In genomic region chr9:62380351-62380750, GRCm38 (mm10) we compare ENCODE assay signal across 23 mouse cellular contexts. TPM values are rescaled to one million over a fixed set of nuclear protein-coding genes. Genes with fewer than 3 reads are reported as not detected.
DNase-seq lines count a peak whose midpoint lies in the region; ATAC-seq and TF ChIP-seq lines count a peak whose summit lies in the region.
"Had no signal": no experiment of that assay in that cellular context is flagged by ENCODE, and none has a peak within 500 bp of the region (broad histone marks: within the 10 kb centered on the region; RNA-seq: fewer than 3 reads in every experiment).

No protein-coding gene starts in this region.

- H3K36me3 ChIP-seq in heart, embryonic 10.5 days, result peaks cover 48% of the 10 kb centered on the region
- peaks cover 35% of the 10 kb centered on the region for H3K36me3 ChIP-seq in hindbrain, embryonic 15.5 days
- H3K36me3 ChIP-seq in hindbrain, postnatal 0 days (ENCODE audit: insufficient read depth, low read length), result peaks cover 26% of the 10 kb centered on the region; the same call in 1 of the 2 replicates
- H3K36me3 ChIP-seq in lung, postnatal 0 days (ENCODE audit: insufficient read depth, low read length), result peaks cover 10% of the 10 kb centered on the region
- H3K36me3 ChIP-seq in liver, embryonic 16.5 days (ENCODE audit: control insufficient read depth, insufficient read depth), result peaks cover 8% of the 10 kb centered on the region
- H3K36me3 ChIP-seq in forebrain, embryonic 12.5 days (replicated peaks), result peaks cover 54% of the 10 kb centered on the region

- intact Hi-C loops in heart, postnatal 25 days (cut with DNase I), result loop anchor here (5.0 kb wide), 1 partner anchor 38 kb away; the partner anchor contains the start of gene Anp32a

- no peak for TF ChIP-seq EP300 in lung, postnatal 0 days (IDR thresholded peaks at IDR 0.05)

- no peak overlapping the region for H3K4me2 ChIP-seq in hindbrain, embryonic 15.5 days
- no peak overlapping the region for H3K4me2 ChIP-seq in hindbrain, postnatal 0 days (ENCODE audit: low read depth, low read length)
- H3K4me2 ChIP-seq in lung, postnatal 0 days (replicated peaks; ENCODE audit: low read depth, low read length), result no peak overlapping the region
- no peak overlapping the region for H3K4me2 ChIP-seq in liver, embryonic 16.5 days (ENCODE audit: low read depth, low read length)
- H3K4me2 ChIP-seq in forebrain, embryonic 12.5 days, result no peak overlapping the region
- H3K4me2 ChIP-seq: embryonic facial prominence, embryonic 12.5 days; forebrain, embryonic 15.5 days; lung, embryonic 14.5 days; midbrain, embryonic 11.5 days; stomach, embryonic 15.5 days had no signal

- no peak for DNase-seq in heart, embryonic 10.5 days (ENCODE audit: low spot score)
- DNase-seq in heart, postnatal 25 days (ENCODE audit: low spot score), result no peak
- no peak for DNase-seq in hindbrain, postnatal 0 days (ENCODE audit: low spot score)
- no peak for DNase-seq in lung, postnatal 0 days (ENCODE audit: low spot score)
- DNase-seq in lung, postnatal 14 days, result no peak
- DNase-seq: adrenal gland, postnatal 36 days; cerebellum, adult 8-10 months; gastrocnemius, postnatal 14 days; kidney, adult 2 months; kidney, postnatal 36 days; layer of hippocampus, adult 9-11 months; lung, embryonic 14.5 days; retina, postnatal 1 day had no signal

- H3K9ac ChIP-seq in hindbrain, embryonic 15.5 days, result no peak overlapping the region
- H3K9ac ChIP-seq in hindbrain, postnatal 0 days (replicated peaks; ENCODE audit: low read length), result no peak overlapping the region
- no peak overlapping the region for H3K9ac ChIP-seq in lung, postnatal 0 days (replicated peaks; ENCODE audit: low read depth)
- no peak overlapping the region for H3K9ac ChIP-seq in liver, embryonic 16.5 days (ENCODE audit: low read depth, low read length)
- H3K9ac ChIP-seq in forebrain, embryonic 12.5 days, result no peak overlapping the region
- H3K9ac ChIP-seq: embryonic facial prominence, embryonic 12.5 days; forebrain, embryonic 15.5 days; lung, embryonic 14.5 days; stomach, embryonic 15.5 days had no signal

- H3K4me1 ChIP-seq in heart, embryonic 10.5 days, result peaks cover 24% of the 10 kb centered on the region
- H3K4me1 ChIP-seq in hindbrain, embryonic 15.5 days (replicated peaks), result peaks cover 12% of the 10 kb centered on the region; the same call in 1 of the 2 replicates
- no peaks in the 10 kb centered on the region for H3K4me1 ChIP-seq in hindbrain, postnatal 0 days (ENCODE audit: insufficient read depth, low read length)
- peaks cover 12% of the 10 kb centered on the region for H3K4me1 ChIP-seq in lung, postnatal 0 days (ENCODE audit: insufficient read depth, low read depth, low read length)
- peaks cover 18% of the 10 kb centered on the region for H3K4me1 ChIP-seq in liver, embryonic 16.5 days (ENCODE audit: control insufficient read depth, low read depth, low read length)
- peaks cover 4% of the 10 kb centered on the region; the same call in 1 of the 2 replicates for H3K4me1 ChIP-seq in forebrain, embryonic 12.5 days
- H3K4me1 ChIP-seq: embryonic facial prominence, embryonic 12.5 days had no signal

- ATAC-seq in hindbrain, embryonic 15.5 days (ENCODE audit: low FRiP score, low read depth), result 0 out of 2 replicates have a peak, but pooled peaks have one; percentile 23
- no peak for ATAC-seq in hindbrain, postnatal 0 days
- no peak for ATAC-seq in lung, postnatal 0 days
- ATAC-seq in liver, embryonic 16.5 days (ENCODE audit: low read depth), result peak; percentile 73
- ATAC-seq in forebrain, embryonic 12.5 days (ENCODE audit: low FRiP score), result no peak
- ATAC-seq: activated CD4-positive, CD25-positive, alpha-beta regulatory T cell, adult 4 months; forebrain, embryonic 15.5 days had no signal

- H3K27me3 ChIP-seq in heart, embryonic 10.5 days (ENCODE audit: insufficient read depth, poor library complexity, severe bottlenecking), result no peaks in the 10 kb centered on the region
- no peaks in the 10 kb centered on the region for H3K27me3 ChIP-seq in hindbrain, embryonic 15.5 days
- H3K27me3 ChIP-seq in hindbrain, postnatal 0 days (ENCODE audit: insufficient read depth, low read length), result no peaks in the 10 kb centered on the region
- H3K27me3 ChIP-seq in lung, postnatal 0 days (replicated peaks; ENCODE audit: insufficient read depth, low read length), result no peaks in the 10 kb centered on the region
- no peaks in the 10 kb centered on the region for H3K27me3 ChIP-seq in liver, embryonic 16.5 days (ENCODE audit: control insufficient read depth, insufficient read depth, low read depth, low read length)
- no peaks in the 10 kb centered on the region for H3K27me3 ChIP-seq in forebrain, embryonic 12.5 days
- H3K27me3 ChIP-seq: embryonic facial prominence, embryonic 12.5 days; forebrain, embryonic 15.5 days; stomach, embryonic 15.5 days had no signal

- H3K27ac ChIP-seq in heart, embryonic 10.5 days, result peak overlapping the region; percentile 48; the same call in 1 of the 2 replicates
- H3K27ac ChIP-seq in hindbrain, embryonic 15.5 days (replicated peaks), result no peak overlapping the region
- no peak overlapping the region for H3K27ac ChIP-seq in hindbrain, postnatal 0 days
- peak overlapping the region; percentile 77 for H3K27ac ChIP-seq in lung, postnatal 0 days (ENCODE audit: low read length)
- H3K27ac ChIP-seq in liver, embryonic 16.5 days (ENCODE audit: low read length), result peak overlapping the region; percentile 5; the same call in 1 of the 2 replicates
- H3K27ac ChIP-seq in forebrain, embryonic 12.5 days, result no peak overlapping the region
- H3K27ac ChIP-seq: embryonic facial prominence, embryonic 12.5 days; forebrain, embryonic 15.5 days; macrophage had no signal

- no peak for TF ChIP-seq CTCF in hindbrain, postnatal 0 days (IDR thresholded peaks at IDR 0.05; ENCODE audit: low read depth)
- no peak for TF ChIP-seq CTCF in lung, postnatal 0 days (IDR thresholded peaks at IDR 0.05)

- no peaks in the 10 kb centered on the region for H3K9me3 ChIP-seq in heart, embryonic 10.5 days
- H3K9me3 ChIP-seq in hindbrain, embryonic 15.5 days, result no peaks in the 10 kb centered on the region
- H3K9me3 ChIP-seq in hindbrain, postnatal 0 days (ENCODE audit: low read length), result no peaks in the 10 kb centered on the region
- H3K9me3 ChIP-seq in lung, postnatal 0 days (ENCODE audit: low read length), result no peaks in the 10 kb centered on the region
- H3K9me3 ChIP-seq in liver, embryonic 16.5 days (replicated peaks; ENCODE audit: control insufficient read depth, low read length), result no peaks in the 10 kb centered on the region
- no peaks in the 10 kb centered on the region for H3K9me3 ChIP-seq in forebrain, embryonic 12.5 days
- H3K9me3 ChIP-seq: embryonic facial prominence, embryonic 12.5 days; forebrain, embryonic 15.5 days; G1E; stomach, embryonic 15.5 days had no signal

- no peak overlapping the region for H3K4me3 ChIP-seq in heart, embryonic 10.5 days
- no peak overlapping the region for H3K4me3 ChIP-seq in hindbrain, embryonic 15.5 days
- H3K4me3 ChIP-seq in hindbrain, postnatal 0 days (ENCODE audit: low read length), result no peak overlapping the region
- no peak overlapping the region for H3K4me3 ChIP-seq in lung, postnatal 0 days (ENCODE audit: low read depth, low read length)
- H3K4me3 ChIP-seq in liver, embryonic 16.5 days (ENCODE audit: low read depth, low read length), result no peak overlapping the region
- no peak overlapping the region for H3K4me3 ChIP-seq in forebrain, embryonic 12.5 days (replicated peaks)
- H3K4me3 ChIP-seq: embryonic facial prominence, embryonic 12.5 days; forebrain, embryonic 15.5 days; stomach, embryonic 15.5 days had no signal

- WGBS in heart, embryonic 10.5 days, result 70% methylated on average over 5 of the region's 5 CpGs
- 54% methylated on average over 5 of the region's 5 CpGs for WGBS in hindbrain, embryonic 15.5 days
- WGBS in hindbrain, postnatal 0 days, result 52% methylated on average over 5 of the region's 5 CpGs
- whole genome bisulfite sequencing in lung, postnatal 0 days, result 43% methylated on average over 5 of the region's 5 CpGs
- 63% methylated on average over 5 of the region's 5 CpGs for WGBS in liver, embryonic 16.5 days (ENCODE audit: insufficient replicate concordance)
- 70% methylated on average over 5 of the region's 5 CpGs for WGBS in forebrain, embryonic 12.5 days

RNA-seq across cellular contexts. Expression of gene Anp32a, which starts 39.3 kb away (rescaled TPM):
- polyA plus RNA-seq in heart, embryonic 10.5 days (2016; fragmentation: Nextera tagmentation; extraction: Ambion mirVana), result 160 and 178 TPM in 2 replicates
- total RNA-seq in heart, postnatal 25 days (2021), result 100 to 1,000 TPM; 186 to 202 TPM
- 117 and 138 TPM in 2 replicates for polyA plus RNA-seq in hindbrain, embryonic 15.5 days (2015; fragmentation: Nextera tagmentation; extraction: Ambion mirVana)
- 50.7 and 57.2 TPM in 2 replicates for total RNA-seq in hindbrain, postnatal 0 days (2014; rRNA removed)
- polyA plus RNA-seq in hindbrain, postnatal 0 days (2015; fragmentation: Nextera tagmentation; extraction: Ambion mirVana), result 112 and 116 TPM in 2 replicates
- polyA plus RNA-seq in lung, postnatal 0 days (2015; fragmentation: Nextera tagmentation; extraction: Ambion mirVana), result 101 and 141 TPM in 2 replicates
- polyA plus RNA-seq in liver, embryonic 16.5 days (2015; fragmentation: Nextera tagmentation; extraction: Ambion mirVana), result 54.2 and 57.5 TPM in 2 replicates
- polyA plus RNA-seq in forebrain, embryonic 12.5 days (2016; fragmentation: Nextera tagmentation; extraction: Ambion mirVana), result 203 and 223 TPM in 2 replicates

Comparison
In these comparisons a context has a peak if more than half of its experiments do, and no peak if none do; other contexts are left out.
1. ATAC-seq: peak in hindbrain, embryonic 15.5 days (single experiment) and liver, embryonic 16.5 days (single experiment); none in hindbrain, postnatal 0 days (single experiment), lung, postnatal 0 days (single experiment) and forebrain, embryonic 12.5 days (single experiment).
2. H3K27ac ChIP-seq: peak in heart, embryonic 10.5 days (single experiment), lung, postnatal 0 days (single experiment) and liver, embryonic 16.5 days (single experiment); none in hindbrain, embryonic 15.5 days (single experiment), hindbrain, postnatal 0 days (single experiment) and forebrain, embryonic 12.5 days (single experiment).